Mouse (Mus musculus): Measurements from ENCODE around the gene Cdk19. TPM values are rescaled to one million over a fixed set of nuclear protein-coding genes. Genes with fewer than 3 reads are reported as not detected.

The Cdk19 gene
- polyA plus RNA-seq, 1 experiment: 13.3 TPM

- Histone ChIP-seq H3K4me3 (ENCODE audit: control insufficient read depth, low read depth, low read length) (no peak overlapping the region), H3K36me3 (ENCODE audit: control insufficient read depth, insufficient read depth, low read length) (no peaks in the 10 kb centered on the region), H3K27me3 (ENCODE audit: control insufficient read depth, insufficient read depth, low read length) (no peaks in the 10 kb centered on the region), H3K27ac (ENCODE audit: control insufficient read depth, insufficient read depth, low read depth, low read length) (no peak overlapping the region), H3K4me1 (ENCODE audit: control insufficient read depth, insufficient read depth, low read length) (peaks cover 3% of the 10 kb centered on the region; the same call in 1 of the 2 replicates)
- TF ChIP-seq POLR2A (IDR thresholded peaks at IDR 0.05; ENCODE audit: control insufficient read depth, low read depth, low read length) (no peak), CTCF (IDR thresholded peaks at IDR 0.05; ENCODE audit: control insufficient read depth, insufficient read depth, insufficient replicate concordance, low read depth, low read length) (no peak)
These were observed 184.1 kb downstream of the Cdk19 start for GRCm38 (mm10) chr10:40523312-40523975.

GRCm38 (mm10) chr10:40524032-40524806 is 184.9 kb downstream of the Cdk19 start:
- Histone ChIP-seq H3K36me3 (ENCODE audit: control insufficient read depth, insufficient read depth, low read length) (no peaks in the 10 kb centered on the region), H3K27ac (ENCODE audit: control insufficient read depth, insufficient read depth, low read depth, low read length) (no peak overlapping the region), H3K4me3 (ENCODE audit: control insufficient read depth, low read depth, low read length) (no peak overlapping the region), H3K27me3 (ENCODE audit: control insufficient read depth, insufficient read depth, low read length) (no peaks in the 10 kb centered on the region), H3K4me1 (ENCODE audit: control insufficient read depth, insufficient read depth, low read length) (peaks cover 7% of the 10 kb centered on the region)
- TF ChIP-seq POLR2A (IDR thresholded peaks at IDR 0.05; ENCODE audit: control insufficient read depth, low read depth, low read length) (no peak), CTCF (IDR thresholded peaks at IDR 0.05; ENCODE audit: control insufficient read depth, insufficient read depth, insufficient replicate concordance, low read depth, low read length) (no peak)

- peaks cover 7% of the 10 kb centered on the region for H3K4me1 ChIP-seq (ENCODE audit: control insufficient read depth, insufficient read depth, low read length)
These were observed 185.6 kb downstream of the Cdk19 start for GRCm38 (mm10) chr10:40524991-40525390.

GRCm38 (mm10) chr10:40525616-40526155 is 186.3 kb downstream of the Cdk19 start:
- Histone ChIP-seq H3K36me3 (ENCODE audit: control insufficient read depth, insufficient read depth, low read length) (no peaks in the 10 kb centered on the region), H3K4me3 (ENCODE audit: control insufficient read depth, low read depth, low read length) (no peak overlapping the region), H3K27ac (ENCODE audit: control insufficient read depth, insufficient read depth, low read depth, low read length) (no peak overlapping the region), H3K27me3 (ENCODE audit: control insufficient read depth, insufficient read depth, low read length) (no peaks in the 10 kb centered on the region), H3K4me1 (ENCODE audit: control insufficient read depth, insufficient read depth, low read length) (peaks cover 7% of the 10 kb centered on the region)
- TF ChIP-seq POLR2A (IDR thresholded peaks at IDR 0.05; ENCODE audit: control insufficient read depth, low read depth, low read length) (no peak), CTCF (IDR thresholded peaks at IDR 0.05; ENCODE audit: control insufficient read depth, insufficient read depth, insufficient replicate concordance, low read depth, low read length) (no peak)

More at GRCm38 (mm10) chr10:40524991-40525390, 185.6 kb downstream of the Cdk19 start:
- no peak overlapping the region for H3K4me3 ChIP-seq (ENCODE audit: control insufficient read depth, low read depth, low read length)
- H3K27ac ChIP-seq (ENCODE audit: control insufficient read depth, insufficient read depth, low read depth, low read length): no peak overlapping the region
- no peaks in the 10 kb centered on the region for H3K27me3 ChIP-seq (ENCODE audit: control insufficient read depth, insufficient read depth, low read length)
- H3K36me3 ChIP-seq (ENCODE audit: control insufficient read depth, insufficient read depth, low read length): no peaks in the 10 kb centered on the region
- no peak for TF ChIP-seq POLR2A (IDR thresholded peaks at IDR 0.05; ENCODE audit: control insufficient read depth, low read depth, low read length)
- TF ChIP-seq CTCF (IDR thresholded peaks at IDR 0.05; ENCODE audit: control insufficient read depth, insufficient read depth, insufficient replicate concordance, low read depth, low read length): no peak

GRCm38 (mm10) chr10:40526301-40526761 is 187.0 kb downstream of the Cdk19 start:
- TF ChIP-seq POLR2A (IDR thresholded peaks at IDR 0.05; ENCODE audit: control insufficient read depth, low read depth, low read length) (no peak), CTCF (IDR thresholded peaks at IDR 0.05; ENCODE audit: control insufficient read depth, insufficient read depth, insufficient replicate concordance, low read depth, low read length) (no peak)
- H3K4me3 ChIP-seq (ENCODE audit: control insufficient read depth, low read depth, low read length): no peak overlapping the region
- H3K27me3 ChIP-seq (ENCODE audit: control insufficient read depth, insufficient read depth, low read length): no peaks in the 10 kb centered on the region
- no peak overlapping the region for H3K27ac ChIP-seq (ENCODE audit: control insufficient read depth, insufficient read depth, low read depth, low read length)
- peaks cover 7% of the 10 kb centered on the region for H3K4me1 ChIP-seq (ENCODE audit: control insufficient read depth, insufficient read depth, low read length)
- H3K36me3 ChIP-seq (ENCODE audit: control insufficient read depth, insufficient read depth, low read length): no peaks in the 10 kb centered on the region

- Histone ChIP-seq H3K4me1 (ENCODE audit: control insufficient read depth, insufficient read depth, low read length) (peaks cover 7% of the 10 kb centered on the region), H3K27me3 (ENCODE audit: control insufficient read depth, insufficient read depth, low read length) (no peaks in the 10 kb centered on the region), H3K4me3 (ENCODE audit: control insufficient read depth, low read depth, low read length) (no peak overlapping the region), H3K27ac (ENCODE audit: control insufficient read depth, insufficient read depth, low read depth, low read length) (no peak overlapping the region; the same call in 1 of the 2 replicates), H3K36me3 (ENCODE audit: control insufficient read depth, insufficient read depth, low read length) (no peaks in the 10 kb centered on the region)
- TF ChIP-seq POLR2A (IDR thresholded peaks at IDR 0.05; ENCODE audit: control insufficient read depth, low read depth, low read length) (no peak), CTCF (IDR thresholded peaks at IDR 0.05; ENCODE audit: control insufficient read depth, insufficient read depth, insufficient replicate concordance, low read depth, low read length) (no peak)
These were observed 187.6 kb downstream of the Cdk19 start for GRCm38 (mm10) chr10:40526986-40527385.

- Histone ChIP-seq H3K4me1 (ENCODE audit: control insufficient read depth, insufficient read depth, low read length) (peaks cover 7% of the 10 kb centered on the region), H3K27me3 (ENCODE audit: control insufficient read depth, insufficient read depth, low read length) (no peaks in the 10 kb centered on the region), H3K4me3 (ENCODE audit: control insufficient read depth, low read depth, low read length) (no peak overlapping the region), H3K36me3 (ENCODE audit: control insufficient read depth, insufficient read depth, low read length) (no peaks in the 10 kb centered on the region), H3K27ac (ENCODE audit: control insufficient read depth, insufficient read depth, low read depth, low read length) (no peak overlapping the region)
- TF ChIP-seq POLR2A (IDR thresholded peaks at IDR 0.05; ENCODE audit: control insufficient read depth, low read depth, low read length) (no peak), CTCF (IDR thresholded peaks at IDR 0.05; ENCODE audit: control insufficient read depth, insufficient read depth, insufficient replicate concordance, low read depth, low read length) (no peak)
These were observed 188.2 kb downstream of the Cdk19 start for GRCm38 (mm10) chr10:40527573-40527972.

Measured in testis, adult 2 months (tissue).